In the genomic region with DNA sequence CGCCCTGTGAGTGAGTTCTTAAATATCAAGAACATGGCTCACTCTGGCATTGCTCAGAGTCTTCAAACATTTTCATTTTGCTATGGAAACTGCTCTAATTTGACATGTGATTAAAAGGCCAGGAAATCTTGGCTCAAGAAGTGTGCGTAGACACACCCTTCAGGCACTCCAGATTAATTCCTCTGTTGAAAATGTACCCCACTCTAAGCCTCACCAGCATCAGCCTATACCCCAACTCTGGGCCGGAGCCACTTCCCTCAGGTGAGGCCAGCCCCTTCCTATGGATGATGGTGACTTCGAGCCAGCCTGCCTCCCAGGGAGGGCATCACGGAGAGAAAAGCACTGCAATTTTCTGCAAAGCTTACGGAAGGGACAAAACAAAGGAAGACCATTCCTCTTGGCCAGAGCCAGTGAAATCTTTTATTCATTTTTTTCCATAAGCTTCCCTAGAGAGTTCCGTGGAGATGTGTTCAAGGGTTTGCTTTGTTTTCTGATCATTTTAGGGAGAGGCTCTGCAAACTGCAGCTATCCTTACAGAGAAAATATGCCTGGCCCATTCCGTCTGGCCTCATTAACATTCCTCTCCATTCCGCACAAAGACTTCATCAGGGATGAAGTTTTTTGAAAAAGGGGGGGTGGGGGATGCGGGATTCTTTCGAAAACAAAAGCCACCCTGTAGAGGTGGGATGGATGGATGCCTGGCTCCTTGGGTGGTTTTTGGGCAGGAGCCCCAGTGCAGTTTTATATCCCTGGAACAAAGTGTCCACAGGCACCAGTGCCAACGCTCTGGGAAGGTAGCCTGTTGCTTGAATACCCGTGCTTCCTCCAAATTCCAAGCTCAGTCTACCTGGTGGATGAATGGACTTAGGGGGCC, we compare ENCODE assay signal across 9 mouse cellular contexts.
DNase-seq lines count a peak whose midpoint lies in the region; ATAC-seq lines count a peak whose summit lies in the region.
"Had no signal": no experiment of that assay in that cellular context is flagged by ENCODE, and none has a peak within 500 bp of the region (broad histone marks: within the 10 kb centered on the region; RNA-seq: fewer than 3 reads in every experiment).

No protein-coding gene starts in this region.

- no peaks in the 10 kb centered on the region for H3K9me3 ChIP-seq in heart, embryonic 15.5 days (replicated peaks)
- no peaks in the 10 kb centered on the region for H3K9me3 ChIP-seq in forebrain, embryonic 13.5 days (replicated peaks)
- H3K9me3 ChIP-seq in midbrain, embryonic 13.5 days: no peaks in the 10 kb centered on the region
- H3K9me3 ChIP-seq: G1E had no signal

- DNase-seq in heart, postnatal 36 days: no peak
- DNase-seq in cerebellum, postnatal 14 days: peak; percentile 42 to 60
- DNase-seq in right cerebral cortex, postnatal 4 days: no peak
- no peak for DNase-seq in layer of hippocampus, postnatal 25 days (ENCODE audit: extremely low spot score in 1 of 2, low spot score in 1 of 2)

- H3K27ac ChIP-seq in heart, embryonic 15.5 days: peak overlapping the region; percentile 36
- H3K27ac ChIP-seq in forebrain, embryonic 13.5 days: peak overlapping the region; percentile 70
- H3K27ac ChIP-seq in midbrain, embryonic 13.5 days: peak overlapping the region; percentile 65

- intact Hi-C loops in heart, postnatal 36 days (cut with DNase I): loop anchor here (5.0 kb wide), 1 partner anchor 39 kb away; no protein-coding TSS in a partner anchor

- no peak overlapping the region for H3K4me2 ChIP-seq in heart, embryonic 15.5 days
- peak overlapping the region; percentile 35 for H3K4me2 ChIP-seq in forebrain, embryonic 13.5 days
- no peak overlapping the region for H3K4me2 ChIP-seq in midbrain, embryonic 13.5 days (replicated peaks)

- WGBS in heart, embryonic 15.5 days: 70% methylated on average over 13 of the region's 13 CpGs
- 10% methylated on average over 13 of the region's 13 CpGs for WGBS in forebrain, embryonic 13.5 days
- 19% methylated on average over 13 of the region's 13 CpGs for WGBS in midbrain, embryonic 13.5 days

- H3K4me1 ChIP-seq in heart, embryonic 15.5 days (replicated peaks): peaks cover 37% of the 10 kb centered on the region
- peaks cover 36% of the 10 kb centered on the region for H3K4me1 ChIP-seq in forebrain, embryonic 13.5 days
- H3K4me1 ChIP-seq in midbrain, embryonic 13.5 days (replicated peaks): peaks cover 27% of the 10 kb centered on the region

- H3K9ac ChIP-seq in heart, embryonic 15.5 days: no peak overlapping the region
- H3K9ac ChIP-seq in forebrain, embryonic 13.5 days: 0 out of 2 replicates have a peak overlapping the region, but pooled peaks have one; percentile 28
- 0 out of 2 replicates have a peak overlapping the region, but pooled peaks have one; percentile 5 for H3K9ac ChIP-seq in midbrain, embryonic 13.5 days (replicated peaks)

- no peak for ATAC-seq in heart, embryonic 15.5 days (replicated peaks; ENCODE audit: insufficient number of reproducible peaks, insufficient read depth, low FRiP score, low read depth)
- ATAC-seq in forebrain, embryonic 13.5 days: peak; percentile 60
- ATAC-seq in midbrain, embryonic 13.5 days: peak; percentile 69
- no peak for ATAC-seq in megakaryocyte-erythroid progenitor cell, adult 5-6 weeks (replicated peaks; ENCODE audit: low FRiP score, low TSS enrichment, poor library complexity, severe bottlenecking)

- H3K36me3 ChIP-seq in heart, embryonic 15.5 days: 0 out of 2 replicates have a peak, but pooled peaks cover 4% of the 10 kb centered on the region
- H3K36me3 ChIP-seq in forebrain, embryonic 13.5 days (ENCODE audit: poor library complexity, severe bottlenecking): no peaks in the 10 kb centered on the region
- H3K36me3 ChIP-seq in midbrain, embryonic 13.5 days: no peaks in the 10 kb centered on the region
- H3K36me3 ChIP-seq: G1E had no signal

- no peaks in the 10 kb centered on the region for H3K27me3 ChIP-seq in heart, embryonic 15.5 days
- H3K27me3 ChIP-seq in forebrain, embryonic 13.5 days: peaks cover 3% of the 10 kb centered on the region; the same call in 1 of the 2 replicates
- no peaks in the 10 kb centered on the region for H3K27me3 ChIP-seq in midbrain, embryonic 13.5 days

- no peak overlapping the region for H3K4me3 ChIP-seq in heart, embryonic 15.5 days
- no peak overlapping the region for H3K4me3 ChIP-seq in forebrain, embryonic 13.5 days
- H3K4me3 ChIP-seq in midbrain, embryonic 13.5 days (replicated peaks): no peak overlapping the region

Comparison
In these comparisons a context has a peak if more than half of its experiments do, and no peak if none do; other contexts are left out.
1. ATAC-seq: peak in forebrain, embryonic 13.5 days (single experiment) and midbrain, embryonic 13.5 days (single experiment); none in heart, embryonic 15.5 days (single experiment) and megakaryocyte-erythroid progenitor cell, adult 5-6 weeks (single experiment).
2. DNase-seq: peak in cerebellum, postnatal 14 days (2 of 2); none in heart, postnatal 36 days (0 of 2), right cerebral cortex, postnatal 4 days (single experiment) and layer of hippocampus, postnatal 25 days (0 of 2).
3. Peak in every context shown above with its lines, with median percentiles within 50 percentile points of each other: H3K27ac ChIP-seq.